Mouse (Mus musculus) forebrain, embryonic 10.5 days (tissue): Measurements from ENCODE around the gene Dnajb4. TPM values are rescaled to one million over a fixed set of nuclear protein-coding genes. Genes with fewer than 3 reads are reported as not detected.

Experiments used
- DNase-seq: peaks from one replicate; pipeline ENCODE4 v3.0.0-alpha.2; 2017; ENCODE audit warnings: low spot score; ENCODE audit errors: extremely low spot score
- H3K27ac ChIP-seq: fragments of 300-500 bp; sonication (generic); 2 replicates; pipeline ENCODE4 v1.5.1; 2016; ENCODE audit warnings: mild to moderate bottlenecking
- H3K27me3 ChIP-seq: fragments of 300-500 bp; sonication (generic); 2 replicates; pipeline ENCODE4 v1.6.1; 2016; ENCODE audit warnings: mild to moderate bottlenecking; ENCODE audit not compliant: poor library complexity, severe bottlenecking
- H3K36me3 ChIP-seq: fragments of 300-500 bp; sonication (generic); replicated peaks from 2 replicates; pipeline ENCODE4 v1.6.1; 2016; ENCODE audit warnings: mild to moderate bottlenecking, moderate library complexity
- H3K4me1 ChIP-seq: fragments of 300-500 bp; sonication (generic); 2 replicates; pipeline ENCODE4 v1.6.1; 2016
- H3K4me3 ChIP-seq: fragments of 300-500 bp; sonication (generic); 2 replicates; pipeline ENCODE4 v1.5.1; 2016; ENCODE audit warnings: mild to moderate bottlenecking, moderate library complexity
- H3K9me3 ChIP-seq: fragments of 300-500 bp; sonication (generic); 2 replicates; pipeline ENCODE4 v1.6.1; 2016; ENCODE audit warnings: mild to moderate bottlenecking, moderate library complexity
- WGBS: fragments of 180-500 bp; shearing (Covaris S2); methylation state at CpG from one replicate; pipeline ENCODE4 v1.1.7; 2016; 5-methylcytosine and 5-hydroxymethylcytosine counted together
- polyA plus RNA-seq: library from polyadenylated mRNA; unstranded; fragments of >200 nt; fragmentation: Nextera tagmentation; extraction: Ambion mirVana; gene quantifications from 2 replicates; pipeline ENCODE4 v1.2.1, GENCODE M21; 2016

Dnajb4 gene
- polyA plus RNA-seq, 1 experiment from 2014 or later: 16.2 TPM

DNA sequence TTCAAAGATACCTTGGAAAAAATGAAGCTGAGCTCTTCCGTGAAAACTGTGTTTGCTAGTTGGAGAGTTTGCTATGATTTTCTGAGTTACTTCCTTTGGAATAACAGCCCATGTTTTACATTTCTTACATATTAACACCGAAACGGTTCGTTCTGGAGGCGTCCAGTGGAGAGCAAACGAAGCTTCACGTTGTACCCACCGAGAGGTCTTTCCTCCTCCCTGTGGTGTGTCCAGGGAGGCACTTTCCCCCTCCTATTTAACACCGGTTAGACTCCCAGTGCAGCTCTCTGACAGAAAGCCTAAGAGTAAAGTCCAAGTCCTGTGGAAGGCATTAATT lies 45.1 kb downstream of the Dnajb4 start:
- Histone ChIP-seq H3K4me3 (peak overlapping the region; percentile 65), H3K36me3 (no peaks in the 10 kb centered on the region), H3K4me1 (peaks cover 28% of the 10 kb centered on the region), H3K9me3 (no peaks in the 10 kb centered on the region; the same call in 1 of the 2 replicates), H3K27ac (no peak overlapping the region), H3K27me3 (peaks cover 58% of the 10 kb centered on the region)
- WGBS: 28% methylated on average over 9 of the region's 9 CpGs
- no peak for DNase-seq

DNA sequence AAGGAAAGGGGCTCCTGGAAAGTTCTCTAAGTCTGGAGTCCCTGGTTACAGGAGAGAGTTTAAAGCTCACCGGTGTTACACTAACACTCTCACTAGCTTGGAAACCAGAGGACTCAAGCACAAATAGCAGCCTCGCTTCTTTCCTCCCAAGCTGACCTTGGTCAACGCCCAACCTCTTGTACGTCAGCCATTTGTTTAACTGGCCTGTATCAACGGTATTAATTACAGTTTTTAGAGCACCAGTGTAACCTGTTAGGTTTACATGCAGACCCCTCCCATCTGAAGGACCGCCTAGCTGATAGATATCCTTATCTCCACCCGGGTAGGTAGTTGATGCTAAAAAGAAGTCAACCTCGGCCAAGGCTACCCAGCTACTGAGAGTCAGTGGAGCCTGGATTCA lies 46.8 kb downstream of the Dnajb4 start:
- Histone ChIP-seq H3K36me3 (no peaks in the 10 kb centered on the region), H3K4me3 (no peak overlapping the region), H3K9me3 (no peaks in the 10 kb centered on the region), H3K4me1 (peaks cover 28% of the 10 kb centered on the region), H3K27me3 (peaks cover 58% of the 10 kb centered on the region), H3K27ac (no peak overlapping the region)
- 90% methylated on average over 8 of the region's 8 CpGs for WGBS
- DNase-seq: no peak

DNA sequence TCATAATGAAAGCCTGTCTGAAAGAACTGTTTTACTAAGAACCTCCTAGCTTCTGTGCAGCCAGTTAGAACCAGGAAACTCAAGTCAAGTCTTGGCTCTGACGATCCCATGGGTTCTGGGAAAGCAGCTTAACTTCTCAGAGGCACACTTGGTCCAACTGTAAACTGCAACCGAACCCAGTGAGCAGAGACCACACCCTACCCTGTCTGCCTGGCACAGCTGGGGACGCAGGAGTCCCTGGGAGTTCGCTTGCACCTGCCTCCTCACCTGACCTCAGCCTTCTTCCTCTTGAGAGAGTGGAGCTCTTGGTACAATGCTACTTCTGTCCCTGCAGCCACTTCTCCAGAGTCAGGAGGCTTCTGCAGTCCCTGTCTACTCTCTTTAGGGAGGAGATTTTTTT lies 49.5 kb downstream of the Dnajb4 start:
- Histone ChIP-seq H3K27me3 (peaks cover 32% of the 10 kb centered on the region), H3K4me1 (peaks cover 9% of the 10 kb centered on the region), H3K27ac (no peak overlapping the region), H3K36me3 (no peaks in the 10 kb centered on the region), H3K9me3 (no peaks in the 10 kb centered on the region), H3K4me3 (no peak overlapping the region)
- no peak for DNase-seq
- 65% methylated on average over 4 of the region's 4 CpGs for WGBS

DNA sequence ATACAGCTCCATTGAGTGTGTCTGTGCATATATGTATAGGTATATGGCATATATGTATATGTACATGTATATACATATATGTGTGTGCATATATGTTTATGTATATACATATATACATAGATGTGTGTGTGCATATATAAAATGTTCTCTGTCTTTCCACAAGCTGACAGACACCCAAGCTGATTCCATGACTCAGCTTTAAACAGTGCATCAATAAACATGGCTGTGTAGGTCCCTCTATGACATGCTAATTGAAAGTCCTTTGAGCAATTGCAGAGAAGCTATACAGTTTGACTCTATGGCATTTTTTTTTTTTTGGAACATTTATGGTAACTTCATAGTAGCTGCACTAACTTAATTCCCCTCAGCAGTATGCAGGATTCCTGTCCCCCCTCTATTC lies 50.8 kb downstream of the Dnajb4 start:
- no peaks in the 10 kb centered on the region for H3K4me1 ChIP-seq
- H3K36me3 ChIP-seq: no peaks in the 10 kb centered on the region
- H3K27ac ChIP-seq: no peak overlapping the region
- DNase-seq: no peak
- H3K4me3 ChIP-seq: no peak overlapping the region
- no peaks in the 10 kb centered on the region for H3K9me3 ChIP-seq
- H3K27me3 ChIP-seq: peaks cover 23% of the 10 kb centered on the region

DNA sequence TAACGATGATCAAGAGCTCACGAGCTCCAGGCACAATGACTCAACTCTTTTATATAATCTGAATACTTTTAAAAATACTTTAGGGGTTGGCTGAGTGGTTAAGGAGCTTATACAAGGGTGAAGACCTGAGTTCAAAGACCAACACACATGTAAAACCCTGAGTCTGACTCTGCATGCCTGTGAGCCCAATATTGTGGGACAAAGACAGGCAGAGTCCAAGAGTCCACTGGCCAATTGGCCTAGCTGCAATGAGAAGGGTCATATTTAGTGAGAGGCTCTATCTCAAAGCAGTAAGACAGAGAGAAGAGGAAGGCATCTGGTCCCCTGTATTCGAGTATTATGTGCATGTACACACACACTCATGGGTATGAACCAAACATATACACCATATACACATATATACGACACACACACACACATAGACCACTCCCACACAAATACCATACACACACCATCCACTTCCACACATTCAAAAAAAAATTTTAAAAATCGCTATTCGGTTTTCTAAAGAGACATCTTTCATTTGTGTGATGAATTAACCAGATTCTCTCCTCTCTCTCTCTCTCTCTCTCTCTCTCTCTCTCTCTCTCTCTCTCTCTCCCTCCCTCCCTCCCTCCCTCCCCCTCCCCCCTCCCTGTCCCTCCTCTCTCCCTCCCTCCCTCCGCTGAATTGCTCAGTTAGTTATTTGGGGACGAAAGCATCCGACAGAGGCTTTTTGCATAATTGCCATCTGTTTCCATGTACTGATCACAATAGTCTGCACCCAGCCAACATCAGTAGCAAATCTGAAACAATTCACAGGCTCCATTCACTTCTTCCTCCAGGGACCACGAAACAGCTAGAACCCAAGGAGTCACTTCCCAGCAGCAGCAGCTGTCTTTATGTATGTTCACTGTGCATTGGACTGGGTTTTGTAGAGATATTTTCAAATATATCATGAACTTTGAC lies 51.5 kb downstream of the Dnajb4 start:
- 74% methylated on average over 10 of the region's 10 CpGs for WGBS
- H3K27ac ChIP-seq: no peak overlapping the region
- no peaks in the 10 kb centered on the region for H3K4me1 ChIP-seq
- H3K27me3 ChIP-seq: peaks cover 17% of the 10 kb centered on the region
- no peak overlapping the region for H3K4me3 ChIP-seq
- DNase-seq: no peak
- H3K36me3 ChIP-seq: no peaks in the 10 kb centered on the region
- H3K9me3 ChIP-seq: no peaks in the 10 kb centered on the region

DNA sequence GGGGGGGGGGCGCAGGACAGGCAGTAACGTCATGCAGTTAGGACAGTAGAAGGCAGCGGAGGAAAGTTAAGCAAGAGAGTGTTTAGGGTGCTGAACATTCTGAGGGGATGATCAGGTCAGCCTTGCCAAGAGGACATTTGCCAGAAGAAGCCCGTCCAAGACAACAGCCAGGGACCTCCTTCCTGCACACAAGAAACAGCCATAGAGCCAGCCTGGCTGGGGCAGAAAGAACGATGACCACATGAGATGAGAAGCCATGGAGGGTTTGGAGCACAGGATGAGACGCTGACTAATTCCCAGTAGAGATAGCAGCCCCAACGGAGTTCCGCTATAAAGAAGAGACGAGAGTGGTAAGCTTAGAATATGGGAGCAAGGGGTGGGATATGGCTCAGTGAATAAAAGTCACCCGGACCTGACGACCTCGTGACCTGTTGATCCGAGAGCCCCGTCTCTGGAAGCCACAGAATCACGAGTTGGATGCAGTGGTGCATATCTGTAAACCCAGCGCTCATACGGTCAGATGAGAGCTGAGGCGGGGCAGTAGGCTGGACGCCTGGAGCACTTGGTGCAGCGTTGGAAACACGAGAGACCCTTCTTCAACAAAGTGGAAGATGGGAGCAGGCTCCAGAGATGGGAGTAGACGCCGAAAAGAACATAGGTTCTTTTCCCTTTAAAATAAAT lies 53.1 kb downstream of the Dnajb4 start:
- Histone ChIP-seq H3K36me3 (no peaks in the 10 kb centered on the region), H3K4me3 (no peak overlapping the region), H3K27ac (no peak overlapping the region), H3K4me1 (no peaks in the 10 kb centered on the region), H3K9me3 (no peaks in the 10 kb centered on the region), H3K27me3 (peaks cover 12% of the 10 kb centered on the region)
- 83% methylated on average over 23 of the region's 23 CpGs for WGBS
- DNase-seq: no peak

DNA sequence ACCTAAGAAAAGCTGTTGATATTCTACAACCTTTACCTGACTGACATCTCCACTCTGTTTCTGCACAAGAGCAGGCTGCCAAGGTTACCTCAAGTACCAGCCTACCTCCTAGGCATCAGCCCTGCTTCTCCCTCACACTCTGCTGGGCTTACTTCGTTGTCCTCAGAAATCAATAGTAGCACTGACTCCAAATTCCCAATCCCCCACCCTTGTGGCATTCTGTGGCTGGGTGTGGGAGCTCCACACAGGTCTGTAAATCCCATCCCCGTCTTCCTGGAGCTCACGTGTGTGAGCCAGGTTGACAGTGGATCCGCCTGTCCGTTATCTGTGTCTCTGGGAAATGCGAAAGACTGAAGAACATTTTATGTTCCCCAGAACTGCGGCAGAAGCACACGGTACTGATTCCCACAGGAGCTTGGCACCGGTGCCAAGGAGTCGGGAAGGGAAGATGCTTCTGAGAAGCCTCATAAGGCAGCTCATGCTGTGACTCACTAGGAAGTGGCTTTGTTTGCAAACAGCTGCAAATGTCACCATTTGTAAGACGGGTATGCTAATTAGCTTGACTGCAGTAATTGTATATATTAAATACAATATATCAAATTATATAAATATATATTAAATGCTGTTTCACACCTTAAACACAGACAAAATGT lies 54.7 kb downstream of the Dnajb4 start:
- H3K4me1 ChIP-seq: no peaks in the 10 kb centered on the region
- DNase-seq: no peak
- no peak overlapping the region for H3K27ac ChIP-seq
- WGBS: 56% methylated on average over 11 of the region's 11 CpGs
- H3K9me3 ChIP-seq: no peaks in the 10 kb centered on the region
- H3K36me3 ChIP-seq: no peaks in the 10 kb centered on the region
- H3K4me3 ChIP-seq: no peak overlapping the region
- H3K27me3 ChIP-seq: peaks cover 4% of the 10 kb centered on the region; the same call in 1 of the 2 replicates

DNA sequence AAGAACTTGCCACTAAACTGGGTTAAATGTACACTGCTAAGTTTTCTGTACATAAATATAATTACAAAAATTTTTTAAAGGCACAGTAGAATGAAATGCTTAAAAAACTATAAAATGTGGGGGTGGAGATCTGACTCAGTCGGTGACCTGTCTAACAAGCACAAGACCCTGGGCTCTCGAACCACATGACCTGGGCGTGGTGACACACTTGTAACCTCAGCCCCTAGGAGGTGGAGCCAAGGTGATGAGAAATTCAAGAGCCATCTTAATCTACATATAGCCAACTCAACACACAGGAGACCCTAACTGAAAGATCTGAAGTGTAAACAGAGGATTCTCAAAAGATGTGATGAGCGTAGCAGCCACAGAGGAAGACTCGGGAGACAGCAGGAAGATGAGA lies 56.0 kb downstream of the Dnajb4 start:
- no peak overlapping the region for H3K27ac ChIP-seq
- no peak for DNase-seq
- H3K9me3 ChIP-seq: no peaks in the 10 kb centered on the region
- no peaks in the 10 kb centered on the region for H3K36me3 ChIP-seq
- no peaks in the 10 kb centered on the region for H3K4me1 ChIP-seq
- no peak overlapping the region for H3K4me3 ChIP-seq
- WGBS: 89% methylated on average over 5 of the region's 5 CpGs
- H3K27me3 ChIP-seq: peaks cover 4% of the 10 kb centered on the region; the same call in 1 of the 2 replicates

DNA sequence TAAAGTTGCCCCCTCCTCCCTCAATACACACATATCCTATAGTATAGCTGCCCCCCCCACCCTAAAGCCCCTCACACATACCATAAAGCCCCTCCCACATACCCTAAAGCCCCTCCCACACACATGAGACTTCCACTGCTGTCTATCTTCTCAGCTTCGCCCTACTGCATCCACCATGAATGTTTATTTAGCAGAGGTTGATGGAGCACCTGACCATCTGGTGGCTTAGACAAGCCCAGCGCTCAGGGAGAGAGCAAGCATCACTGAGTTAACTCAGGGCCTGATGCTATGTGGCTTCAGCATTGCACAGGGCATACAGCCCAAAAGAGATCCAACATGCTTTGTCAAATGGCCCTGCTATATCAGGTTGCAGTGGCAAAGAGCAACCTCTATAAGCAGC lies 57.0 kb downstream of the Dnajb4 start:
- H3K27me3 ChIP-seq: peaks cover 4% of the 10 kb centered on the region; the same call in 1 of the 2 replicates
- no peaks in the 10 kb centered on the region for H3K4me1 ChIP-seq
- no peak overlapping the region for H3K4me3 ChIP-seq
- no peaks in the 10 kb centered on the region for H3K9me3 ChIP-seq
- no peak overlapping the region for H3K27ac ChIP-seq
- H3K36me3 ChIP-seq: no peaks in the 10 kb centered on the region
- no peak for DNase-seq
- WGBS: 90% methylated on average over 2 of the region's 2 CpGs

DNA sequence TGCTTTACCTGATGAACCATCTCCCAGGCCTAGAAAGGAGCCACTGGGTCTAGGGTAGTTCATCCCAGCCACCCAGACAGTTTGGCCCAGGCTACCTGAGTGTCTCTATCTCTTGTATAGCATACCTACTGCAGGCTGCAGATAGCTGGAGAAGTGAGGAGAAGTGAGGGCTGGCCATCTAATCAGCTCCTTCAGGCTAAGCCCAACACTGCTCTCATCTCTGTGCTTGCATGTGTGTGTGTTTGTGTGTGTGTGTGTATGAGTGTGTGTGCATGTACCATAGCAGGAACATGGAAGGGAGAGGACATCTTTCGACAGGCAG lies 57.7 kb downstream of the Dnajb4 start:
- no peak overlapping the region for H3K27ac ChIP-seq
- H3K9me3 ChIP-seq: no peaks in the 10 kb centered on the region
- DNase-seq: no peak
- peaks cover 4% of the 10 kb centered on the region; the same call in 1 of the 2 replicates for H3K27me3 ChIP-seq
- 100% methylated on average over 1 of the region's 1 CpGs for WGBS
- no peaks in the 10 kb centered on the region for H3K36me3 ChIP-seq
- no peaks in the 10 kb centered on the region for H3K4me1 ChIP-seq
- H3K4me3 ChIP-seq: no peak overlapping the region

DNA sequence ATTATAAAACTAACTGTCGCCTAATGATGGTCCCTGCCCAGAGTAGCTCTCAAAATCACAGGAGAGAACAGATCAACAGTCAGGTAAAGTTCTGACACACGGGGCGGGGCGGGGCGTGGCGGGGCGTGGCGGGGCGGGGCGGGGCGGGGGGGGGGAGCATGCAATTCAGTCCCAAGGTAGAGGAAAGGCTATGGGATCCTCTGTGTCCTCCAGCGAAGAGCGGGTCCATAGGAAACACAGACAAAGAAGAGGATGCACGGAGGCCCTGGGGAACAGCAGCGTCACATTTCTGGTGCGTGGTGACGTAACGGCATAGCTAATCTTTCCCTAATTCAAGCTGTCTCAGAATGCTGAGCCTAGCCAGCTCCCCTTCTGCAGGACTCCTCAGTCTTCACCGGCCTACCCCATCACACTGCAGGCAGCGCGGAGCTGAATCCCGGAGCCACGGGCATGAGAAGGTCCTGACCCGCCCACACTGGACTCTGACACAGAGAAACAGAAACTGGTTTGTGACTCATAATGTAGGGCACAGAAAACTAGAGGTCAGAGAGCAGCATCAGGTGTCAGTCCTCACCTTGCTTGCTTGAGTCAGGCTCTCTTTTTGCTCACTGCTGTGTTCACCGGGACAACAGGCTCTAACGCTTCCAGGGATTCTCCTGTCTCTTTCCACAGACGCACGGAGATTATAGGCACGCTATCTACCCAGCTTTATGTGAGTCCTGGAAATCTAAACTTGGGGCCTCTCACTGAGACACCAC lies 58.2 kb downstream of the Dnajb4 start:
- Histone ChIP-seq H3K9me3 (no peaks in the 10 kb centered on the region), H3K4me1 (0 out of 2 replicates have a peak, but pooled peaks cover 2% of the 10 kb centered on the region), H3K27ac (no peak overlapping the region), H3K4me3 (peak overlapping the region; percentile 31), H3K36me3 (no peaks in the 10 kb centered on the region), H3K27me3 (peaks cover 4% of the 10 kb centered on the region; the same call in 1 of the 2 replicates)
- WGBS: 71% methylated on average over 29 of the region's 29 CpGs
- no peak for DNase-seq

DNA sequence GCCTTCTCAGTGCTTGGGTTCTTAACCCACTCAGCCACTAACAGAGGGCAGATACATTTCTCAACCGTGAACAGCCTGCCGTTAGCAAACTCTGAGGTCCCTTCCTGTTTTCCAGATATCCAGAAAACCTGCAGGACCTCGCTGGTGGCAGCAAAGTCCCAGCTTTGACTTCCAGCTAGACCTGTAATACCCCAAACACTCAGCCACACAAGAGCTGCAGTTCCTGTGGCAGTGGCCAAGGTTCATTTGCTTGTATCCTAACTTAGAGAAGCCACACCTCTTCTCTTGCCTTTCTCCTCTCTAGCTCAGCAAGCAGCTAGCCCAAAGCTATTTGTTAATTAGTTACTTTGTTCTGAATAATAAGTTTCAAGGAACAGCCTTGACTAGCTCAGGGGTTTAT lies 60.2 kb downstream of the Dnajb4 start:
- Histone ChIP-seq H3K4me1 (0 out of 2 replicates have a peak, but pooled peaks cover 7% of the 10 kb centered on the region), H3K36me3 (no peaks in the 10 kb centered on the region), H3K9me3 (no peaks in the 10 kb centered on the region), H3K4me3 (no peak overlapping the region), H3K27me3 (no peaks in the 10 kb centered on the region), H3K27ac (no peak overlapping the region)
- 75% methylated on average over 3 of the region's 3 CpGs for WGBS
- no peak for DNase-seq
